Mouse (Mus musculus): Measurements from ENCODE around the gene Dnah2.

- TF ChIP-seq CTCF (IDR thresholded peaks at IDR 0.05) = no peak
- TF ChIP-seq EP300 (IDR thresholded peaks at IDR 0.05) = no peak
Observed at GRCm38 (mm10) chr11:69591899-69592637, 43.2 kb upstream of the Dnah2 start.

All from lung, postnatal 0 days (tissue).